In the genomic region with DNA sequence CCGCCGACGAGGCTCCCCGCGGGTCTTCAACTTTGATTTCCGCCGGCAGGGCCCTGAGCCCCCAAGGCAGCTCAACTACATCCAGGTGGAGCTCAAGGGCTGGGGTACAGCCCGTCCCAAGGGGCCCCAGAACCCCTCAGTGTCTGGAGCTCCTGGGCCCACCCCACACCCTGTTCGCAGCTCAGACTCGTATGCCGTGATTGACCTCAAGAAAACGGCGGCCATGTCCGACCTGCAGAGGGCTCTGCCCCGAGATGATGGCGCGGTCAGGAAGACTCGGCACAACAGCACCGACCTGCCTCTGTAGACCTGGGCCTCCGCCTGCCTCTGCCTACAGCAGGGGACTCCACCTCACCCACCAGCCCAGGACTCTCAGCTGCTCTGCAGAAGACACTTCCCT, we compare ENCODE assay signal across 22 mouse cellular contexts. TPM values are rescaled to one million over a fixed set of nuclear protein-coding genes. Genes with fewer than 3 reads are reported as not detected.
DNase-seq lines count a peak whose midpoint lies in the region; ATAC-seq and TF ChIP-seq lines count a peak whose summit lies in the region.
"Had no signal": no experiment of that assay in that cellular context is flagged by ENCODE, and none has a peak within 500 bp of the region (broad histone marks: within the 10 kb centered on the region; RNA-seq: fewer than 3 reads in every experiment).

No protein-coding gene starts in this region.

- H3K27ac ChIP-seq in heart, embryonic 10.5 days = peak overlapping the region; percentile 69; the same call in 1 of the 2 replicates
- no peak overlapping the region for H3K27ac ChIP-seq in heart, adult 2 months
- peak overlapping the region; percentile 80 for H3K27ac ChIP-seq in lung, embryonic 14.5 days (ENCODE audit: low read depth)
- H3K27ac ChIP-seq: forebrain, embryonic 15.5 days; heart, embryonic 15.5 days; liver, embryonic 13.5 days; macrophage had no signal

- no peak overlapping the region for H3K9ac ChIP-seq in heart, adult 2 months (ENCODE audit: low read depth, low read length)
- H3K9ac ChIP-seq in lung, embryonic 14.5 days = no peak overlapping the region
- H3K9ac ChIP-seq: forebrain, embryonic 15.5 days; heart, embryonic 15.5 days; liver, embryonic 13.5 days had no signal

- peaks cover 58% of the 10 kb centered on the region for H3K27me3 ChIP-seq in heart, embryonic 10.5 days (ENCODE audit: insufficient read depth, poor library complexity, severe bottlenecking)
- no peaks in the 10 kb centered on the region for H3K27me3 ChIP-seq in heart, adult 2 months (ENCODE audit: control insufficient read depth, insufficient read depth, low read length)
- no peaks in the 10 kb centered on the region for H3K27me3 ChIP-seq in lung, embryonic 14.5 days (ENCODE audit: insufficient read depth, low read length)
- H3K27me3 ChIP-seq in E14TG2a.4 (ENCODE audit: insufficient read depth, low read length) = 0 out of 2 replicates have a peak, but pooled peaks cover 3% of the 10 kb centered on the region
- H3K27me3 ChIP-seq: forebrain, embryonic 15.5 days had no signal

- TF ChIP-seq CTCF in heart, adult 2 months (IDR thresholded peaks at IDR 0.05) = no peak
- no peak for TF ChIP-seq CTCF in lung, embryonic 14.5 days (IDR thresholded peaks at IDR 0.05; ENCODE audit: low read depth)
- TF ChIP-seq CTCF in lung, adult 2 months (IDR thresholded peaks at IDR 0.05; ENCODE audit: insufficient read depth, low read length) = no peak
- TF ChIP-seq CTCF in E14TG2a.4 (conservative IDR thresholded peaks at IDR 0.05; ENCODE audit: low read length) = no peak

- peak overlapping the region; percentile 43 for H3K4me3 ChIP-seq in heart, embryonic 10.5 days
- no peak overlapping the region for H3K4me3 ChIP-seq in heart, adult 2 months
- H3K4me3 ChIP-seq in lung, embryonic 14.5 days (ENCODE audit: low read depth, low read length) = peak overlapping the region; percentile 2; the same call in 1 of the 2 replicates
- H3K4me3 ChIP-seq in lung, adult 2 months (replicated peaks; ENCODE audit: extremely low read depth, low read depth, low read length) = no peak overlapping the region
- H3K4me3 ChIP-seq in E14TG2a.4 (replicated peaks; ENCODE audit: low read length) = peak overlapping the region; percentile 79
- H3K4me3 ChIP-seq: forebrain, embryonic 15.5 days; heart, embryonic 15.5 days; liver, embryonic 13.5 days had no signal

- H3K79me2 ChIP-seq in heart, adult 2 months (replicated peaks; ENCODE audit: control insufficient read depth, insufficient read depth, low read length) = no peaks in the 10 kb centered on the region

- peak overlapping the region; percentile 47 for H3K4me2 ChIP-seq in lung, embryonic 14.5 days
- H3K4me2 ChIP-seq: forebrain, embryonic 15.5 days; heart, embryonic 15.5 days; liver, embryonic 13.5 days had no signal

- H3K4me1 ChIP-seq in heart, embryonic 10.5 days = peaks cover 37% of the 10 kb centered on the region
- no peaks in the 10 kb centered on the region for H3K4me1 ChIP-seq in heart, adult 2 months (ENCODE audit: control insufficient read depth, insufficient read depth, low read length)
- no peaks in the 10 kb centered on the region; the same call in 1 of the 2 replicates for H3K4me1 ChIP-seq in lung, embryonic 14.5 days (ENCODE audit: insufficient read depth)
- no peaks in the 10 kb centered on the region for H3K4me1 ChIP-seq in lung, adult 2 months (ENCODE audit: control insufficient read depth, insufficient read depth, low read length)
- peaks cover 91% of the 10 kb centered on the region for H3K4me1 ChIP-seq in E14TG2a.4 (replicated peaks; ENCODE audit: low read depth, low read length)
- H3K4me1 ChIP-seq: forebrain, embryonic 15.5 days had no signal

- intact Hi-C loops in heart, adult 2 months (cut with DNase I) = no loop called here

- TF ChIP-seq EP300 in heart, adult 2 months (IDR thresholded peaks at IDR 0.05; ENCODE audit: insufficient read depth, low read depth, low read length) = no peak

- WGBS in heart, embryonic 10.5 days = 20% methylated on average over 20 of the region's 20 CpGs
- 68% methylated on average over 20 of the region's 20 CpGs for WGBS in heart, adult 2 months
- WGBS in lung, embryonic 14.5 days = 28% methylated on average over 20 of the region's 20 CpGs
- WGBS in lung, adult 2 months = 53% methylated on average over 20 of the region's 20 CpGs

- ATAC-seq in lung, embryonic 14.5 days (ENCODE audit: insufficient read depth) = no peak
- ATAC-seq: forebrain, embryonic 15.5 days; hindbrain, embryonic 16.5 days had no signal

- TF ChIP-seq POLR2A in heart, adult 2 months (IDR thresholded peaks at IDR 0.05; ENCODE audit: insufficient read depth, low read depth, low read length) = no peak
- TF ChIP-seq POLR2A in lung, adult 2 months (IDR thresholded peaks at IDR 0.05; ENCODE audit: borderline replicate concordance, extremely low read depth, low read depth, low read length) = no peak

- peaks cover 29% of the 10 kb centered on the region for H3K36me3 ChIP-seq in heart, embryonic 10.5 days
- no peaks in the 10 kb centered on the region for H3K36me3 ChIP-seq in heart, adult 2 months (ENCODE audit: control insufficient read depth, insufficient read depth, low read length)
- peaks cover 13% of the 10 kb centered on the region; the same call in 1 of the 2 replicates for H3K36me3 ChIP-seq in lung, embryonic 14.5 days (ENCODE audit: insufficient read depth)
- H3K36me3 ChIP-seq in E14TG2a.4 (ENCODE audit: insufficient read depth, low read length) = peaks cover 73% of the 10 kb centered on the region

- no peak for DNase-seq in heart, embryonic 10.5 days (ENCODE audit: low spot score)
- DNase-seq in heart, adult 2 months = no peak
- no peak for DNase-seq in lung, embryonic 14.5 days
- no peak for DNase-seq in lung, adult 2 months
- peak; percentile 40 for DNase-seq in embryo, embryonic 9.5 days (ENCODE audit: extremely low spot score)
- DNase-seq in retina, postnatal 1 day = no peak
- DNase-seq in natural killer cell, adult 2 months (ENCODE audit: low spot score in 2 of 2) = no peak
- DNase-seq: adrenal gland, adult 2 months; cerebellum, adult 11 months; kidney, adult 8-10 months; kidney, postnatal 4 days; liver, embryonic 13.5 days; right cerebral cortex, postnatal 4 days; thymus, adult 18-20 months had no signal

- no peaks in the 10 kb centered on the region for H3K9me3 ChIP-seq in heart, embryonic 10.5 days
- H3K9me3 ChIP-seq in lung, embryonic 14.5 days (ENCODE audit: low read depth, low read length) = no peaks in the 10 kb centered on the region
- no peaks in the 10 kb centered on the region for H3K9me3 ChIP-seq in E14TG2a.4 (ENCODE audit: low read length)
- H3K9me3 ChIP-seq: forebrain, embryonic 15.5 days; heart, embryonic 15.5 days; liver, embryonic 13.5 days had no signal

RNA-seq across cellular contexts. Expression of a gene that starts 9.0 kb away (rescaled TPM):
- polyA plus RNA-seq in heart, embryonic 10.5 days (2016; fragmentation: Nextera tagmentation; extraction: Ambion mirVana) = 0.79 TPM in 1 of 2 replicates, not detected in the other
- 1 to 10 TPM; 3.7 to 3.9 TPM for total RNA-seq in heart, adult 2 months (2021)
- polyA plus RNA-seq in heart, adult 2 months (2012; rRNA removed) = 4.0 and 8.3 TPM in 2 replicates
- 1.5 TPM in 1 of 2 replicates, not detected in the other for polyA plus RNA-seq in lung, embryonic 14.5 days (2014; fragmentation: Nextera tagmentation; extraction: Ambion mirVana)
- 3.3 and 3.9 TPM in 2 replicates for polyA plus RNA-seq in lung, adult 2 months (2012; rRNA removed)
- polyA plus RNA-seq: liver, embryonic 13.5 days had no signal

RNA-seq across cellular contexts. Expression of a gene that starts 9.3 kb away (rescaled TPM):
- polyA plus RNA-seq in heart, embryonic 10.5 days (2016; fragmentation: Nextera tagmentation; extraction: Ambion mirVana) = 0.14 and 0.16 TPM in 2 replicates
- total RNA-seq in heart, adult 2 months (2021) = under 1 TPM; 0.78 to 0.89 TPM
- polyA plus RNA-seq in heart, adult 2 months (2012; rRNA removed) = 0.73 and 1.2 TPM in 2 replicates
- polyA plus RNA-seq in lung, embryonic 14.5 days (2014; fragmentation: Nextera tagmentation; extraction: Ambion mirVana) = 1.1 and 1.3 TPM in 2 replicates
- polyA plus RNA-seq in lung, adult 2 months (2012; rRNA removed) = 0.72 and 0.87 TPM in 2 replicates

RNA-seq across cellular contexts. Expression of a gene that starts 14.7 kb away (rescaled TPM):
- 4.6 and 5.2 TPM in 2 replicates for polyA plus RNA-seq in heart, embryonic 10.5 days (2016; fragmentation: Nextera tagmentation; extraction: Ambion mirVana)
- 1 to 10 TPM; 4.8 to 5.2 TPM for total RNA-seq in heart, adult 2 months (2021)
- polyA plus RNA-seq in heart, adult 2 months (2012; rRNA removed) = 10.8 and 11.7 TPM in 2 replicates
- 5.1 and 5.3 TPM in 2 replicates for polyA plus RNA-seq in lung, embryonic 14.5 days (2014; fragmentation: Nextera tagmentation; extraction: Ambion mirVana)
- 15.2 and 17.2 TPM in 2 replicates for polyA plus RNA-seq in lung, adult 2 months (2012; rRNA removed)

RNA-seq across cellular contexts. Expression of a gene that starts 15.4 kb away (rescaled TPM):
- polyA plus RNA-seq in heart, embryonic 10.5 days (2016; fragmentation: Nextera tagmentation; extraction: Ambion mirVana) = 320 and 356 TPM in 2 replicates
- total RNA-seq in heart, adult 2 months (2021) = 100 to 1,000 TPM; 113 to 125 TPM
- 53.9 and 68.1 TPM in 2 replicates for polyA plus RNA-seq in heart, adult 2 months (2012; rRNA removed)
- 433 and 434 TPM in 2 replicates for polyA plus RNA-seq in lung, embryonic 14.5 days (2014; fragmentation: Nextera tagmentation; extraction: Ambion mirVana)
- 94.7 and 101 TPM in 2 replicates for polyA plus RNA-seq in lung, adult 2 months (2012; rRNA removed)

RNA-seq across cellular contexts. Expression of a gene that starts 23.1 kb away (rescaled TPM):
- polyA plus RNA-seq in heart, embryonic 10.5 days (2016; fragmentation: Nextera tagmentation; extraction: Ambion mirVana) = 0.49 and 0.67 TPM in 2 replicates
- total RNA-seq in heart, adult 2 months (2021) = not detected
- polyA plus RNA-seq in heart, adult 2 months (2012; rRNA removed) = 0.59 TPM in 2 replicates
- polyA plus RNA-seq in lung, embryonic 14.5 days (2014; fragmentation: Nextera tagmentation; extraction: Ambion mirVana) = 7.6 and 9.1 TPM in 2 replicates
- 1.9 and 2.0 TPM in 2 replicates for polyA plus RNA-seq in lung, adult 2 months (2012; rRNA removed)
- total RNA-seq: adrenal gland, adult 2 months; gastrocnemius, adult 18-20 months; layer of hippocampus, postnatal 25 days; left cerebral cortex, postnatal 25 days had no signal
- polyA plus RNA-seq: forebrain, embryonic 15.5 days; hindbrain, embryonic 16.5 days; liver, embryonic 13.5 days; macrophage had no signal

Comparison
In these comparisons a context has a peak if more than half of its experiments do, and no peak if none do; other contexts are left out.
1. H3K4me3 ChIP-seq: peak in heart, embryonic 10.5 days (single experiment), lung, embryonic 14.5 days (single experiment) and E14TG2a.4 (single experiment); none in heart, adult 2 months (single experiment) and lung, adult 2 months (single experiment).